Mouse (Mus musculus): ENCODE data around the gene Exoc4. TPM values are rescaled to one million over a fixed set of nuclear protein-coding genes. Genes with fewer than 3 reads are reported as not detected.

Gene Exoc4
- 10 to 100 TPM; 57.6 to 64.5 TPM for total RNA-seq (2023)

DNA sequence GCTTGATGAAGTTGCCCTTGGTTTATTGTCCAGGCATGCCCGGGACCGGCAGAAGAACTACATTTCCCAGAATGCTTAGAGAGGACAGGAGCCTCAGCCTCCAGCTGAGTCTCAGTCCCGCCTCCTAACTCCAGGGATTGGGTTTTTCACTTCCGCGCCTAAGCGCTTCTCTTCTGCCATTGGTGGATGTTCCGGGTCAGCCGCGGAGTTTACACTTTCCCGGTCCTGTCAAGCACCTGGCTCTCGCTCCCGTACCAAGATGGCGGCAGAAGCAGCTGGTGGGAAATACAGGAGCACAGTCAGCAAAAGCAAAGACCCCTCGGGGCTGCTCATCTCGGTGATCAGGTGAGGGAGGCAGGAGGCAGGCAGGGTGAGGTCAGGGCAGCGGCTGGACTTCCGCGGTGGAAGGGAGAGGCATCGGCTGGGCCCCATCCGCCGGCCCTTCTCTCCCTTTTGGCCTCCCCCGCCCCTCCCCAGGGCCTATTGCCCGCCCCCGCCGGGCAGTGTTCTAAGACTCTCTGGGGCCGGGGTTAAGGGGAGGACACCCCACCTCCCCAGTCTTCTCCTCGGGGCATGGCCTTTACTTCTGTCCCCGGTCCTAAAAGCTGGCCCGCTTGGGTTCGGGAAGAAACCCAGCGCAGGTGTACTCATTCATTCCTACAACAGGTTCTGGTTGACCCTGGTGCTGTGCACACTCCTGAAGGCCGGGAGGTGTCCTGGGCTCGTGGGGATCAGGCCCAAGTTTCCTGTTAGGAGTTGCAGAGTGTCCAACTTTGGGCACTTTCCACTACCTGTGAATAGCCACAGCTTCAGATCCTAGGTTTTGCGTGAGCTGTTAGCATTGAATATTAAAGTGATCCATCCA is at the start of gene Exoc4:
Exoc4 (plus strand) TSS at position 192 of the 865 bp plus-strand sequence.

Other genes with a start within 250 kb of the Exoc4 start
- gene Chchd3, start 188.8 kb upstream of the Exoc4 start, total RNA-seq (2023) = 10 to 100 TPM; 48.0 to 51.1 TPM